Mouse (Mus musculus) right cerebral cortex, postnatal 4 days (tissue): ENCODE results near the gene Vamp1.
"Not testable (repeated sequence)": the region's sequence is repeated elsewhere in the genome, so short reads cannot be mapped to it uniquely, and the experiment has no call there.

ENCODE experiments used
- DNase-seq: peaks from one replicate; pipeline ENCODE4 v3.0.0-alpha.2; 2022

Vamp1 gene

GRCm38 (mm10) chr6:125252711-125253110, 37.4 kb downstream of the Vamp1 start:
- no peak for DNase-seq

DNA sequence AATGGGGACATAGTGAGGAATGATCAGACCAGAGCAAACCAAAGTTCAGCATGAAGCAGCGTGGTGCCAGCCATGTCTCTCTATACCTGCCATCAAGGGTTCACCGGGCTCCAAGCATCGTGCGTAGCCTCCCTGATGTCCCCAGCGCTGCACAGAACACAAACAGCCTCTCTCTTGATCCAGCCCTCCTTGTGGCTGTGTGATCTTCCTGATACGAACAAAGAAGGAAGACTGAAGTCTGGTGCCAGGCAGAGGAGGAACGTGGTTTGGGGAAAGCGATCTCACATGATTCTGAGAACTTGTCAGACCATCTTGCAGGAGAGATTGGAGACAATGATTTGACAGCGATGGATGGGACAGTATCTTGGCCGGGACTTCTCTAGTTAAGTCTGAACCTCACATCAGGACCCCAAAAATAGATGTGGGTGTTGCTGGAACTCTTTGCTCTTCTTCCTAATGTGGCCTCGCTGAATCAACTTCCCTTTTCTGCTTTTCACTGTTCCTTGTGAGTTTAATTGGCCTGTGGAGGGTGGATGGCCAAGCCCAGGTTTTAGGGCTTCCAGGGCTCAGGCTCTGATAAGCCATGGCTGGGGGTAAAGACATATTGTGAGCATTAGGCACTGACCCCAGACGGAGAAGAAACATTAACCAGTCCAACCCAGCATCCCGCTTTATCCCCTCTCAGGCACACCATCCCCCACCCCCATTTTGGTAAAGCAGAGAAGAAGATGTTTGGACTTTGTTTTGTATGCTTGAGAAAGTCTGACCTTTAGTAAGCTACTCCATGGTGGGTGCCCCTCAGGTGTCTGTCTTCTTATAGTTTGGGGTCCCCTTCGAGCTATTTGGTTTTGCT, 38.7 kb downstream of the Vamp1 start:
- DNase-seq: no peak

- no peak for DNase-seq
These were observed 40.2 kb downstream of the Vamp1 start for GRCm38 (mm10) chr6:125255516-125256044.

DNA sequence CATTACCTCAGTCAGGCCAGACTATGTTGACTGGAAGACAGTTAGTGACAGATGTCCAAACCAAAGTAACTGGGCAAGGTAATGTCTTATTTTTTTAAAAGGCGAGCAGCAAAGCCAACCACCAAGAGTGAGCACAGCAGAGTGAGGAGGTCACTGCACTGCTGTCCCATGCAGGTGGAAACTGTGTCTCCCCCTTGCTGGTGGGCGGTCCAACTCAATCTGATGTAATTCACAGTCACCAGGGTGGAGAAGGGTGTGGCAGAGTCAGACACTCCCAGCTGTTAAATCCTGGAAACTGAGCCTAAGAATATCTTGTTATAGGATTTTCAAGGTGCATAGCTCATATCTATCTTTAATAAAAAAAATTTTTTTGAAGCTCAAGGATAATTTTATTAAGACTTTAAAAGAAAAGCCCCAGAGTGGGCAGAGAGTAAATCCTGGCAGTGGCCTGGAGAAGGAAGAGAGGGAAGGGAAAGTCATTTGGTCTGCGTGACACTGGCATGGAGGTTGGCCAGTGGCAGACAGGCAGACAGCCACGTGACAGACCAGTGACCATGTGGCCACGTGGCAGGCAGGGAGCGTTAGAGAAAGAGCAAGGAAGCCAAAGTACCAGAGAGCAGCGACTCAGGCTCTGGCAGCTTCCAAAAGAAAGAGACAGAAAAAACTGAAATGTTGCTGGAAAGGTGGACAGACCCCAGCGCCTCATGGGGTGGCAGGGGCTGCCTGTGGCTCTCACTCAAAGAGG, 41.0 kb downstream of the Vamp1 start:
- no peak for DNase-seq

DNA sequence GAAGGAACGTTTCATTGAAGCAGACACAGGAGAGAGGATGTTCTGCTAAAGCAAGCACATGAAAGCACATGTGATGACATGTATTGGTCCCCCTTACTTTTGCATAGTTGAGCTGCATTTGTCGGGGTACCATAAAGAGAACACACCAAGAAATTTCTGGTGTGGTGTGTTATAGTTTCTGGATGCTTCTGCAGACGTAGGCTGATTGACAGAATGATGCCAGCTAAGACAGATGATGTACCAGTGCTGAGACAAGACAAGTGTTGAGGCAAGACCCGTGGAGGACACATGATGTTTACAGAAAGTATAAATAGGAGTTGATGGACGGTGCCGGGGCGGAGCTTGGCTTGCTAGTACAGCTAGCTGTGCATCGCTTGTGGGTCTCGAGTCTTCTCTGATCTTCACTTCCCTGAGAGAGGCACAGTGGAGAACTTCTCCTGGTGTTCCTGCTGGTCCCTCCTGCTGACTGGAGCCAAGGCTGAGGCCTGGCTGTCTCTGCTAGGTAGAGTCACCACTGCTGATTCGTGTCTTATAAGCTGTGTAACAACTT, 44.7 kb downstream of the Vamp1 start:
- DNase-seq: no peak

DNA sequence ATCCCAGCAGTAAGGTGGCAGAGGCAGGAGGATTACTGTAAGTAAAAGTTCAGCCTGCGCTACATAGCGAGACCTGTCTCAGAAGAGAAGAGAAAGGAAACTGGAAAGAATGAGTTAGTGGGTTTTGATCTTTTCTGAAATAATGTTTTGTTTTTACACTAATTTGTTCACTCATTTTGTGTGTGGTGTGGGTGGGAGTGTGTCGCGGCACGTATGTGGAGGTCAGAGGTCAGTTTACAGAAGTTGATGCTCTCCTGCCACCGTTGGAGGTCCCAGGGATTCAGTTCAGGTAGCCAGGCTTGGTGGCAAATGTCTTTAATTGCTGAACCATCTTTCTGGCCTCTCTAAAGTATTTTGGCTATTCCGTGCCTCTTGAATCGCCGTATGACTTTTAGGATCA, 48.9 kb downstream of the Vamp1 start:
- no peak for DNase-seq

GRCm38 (mm10) chr6:125265239-125265638, 49.9 kb downstream of the Vamp1 start:
- DNase-seq: no peak

DNA sequence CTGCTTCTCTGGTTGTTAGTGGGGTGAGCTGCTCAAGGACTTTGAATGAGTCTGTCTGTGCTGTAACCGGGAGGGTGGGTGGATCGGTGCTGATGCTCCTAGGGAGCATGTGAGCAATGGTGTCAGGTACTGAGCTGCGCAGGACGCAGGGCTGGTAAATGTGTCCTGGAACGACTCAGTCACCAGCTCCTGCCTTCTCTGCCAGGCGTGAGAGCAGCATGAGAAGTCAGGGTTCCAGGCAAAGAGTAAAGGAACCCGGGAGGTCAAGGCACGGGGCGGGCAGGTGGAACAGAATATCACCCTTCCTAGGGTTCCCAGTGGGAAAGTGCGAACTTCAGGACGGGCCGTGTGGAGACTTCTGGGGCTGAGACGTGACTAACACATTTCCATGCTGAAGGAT, 50.7 kb downstream of the Vamp1 start:
- no peak for DNase-seq

DNA sequence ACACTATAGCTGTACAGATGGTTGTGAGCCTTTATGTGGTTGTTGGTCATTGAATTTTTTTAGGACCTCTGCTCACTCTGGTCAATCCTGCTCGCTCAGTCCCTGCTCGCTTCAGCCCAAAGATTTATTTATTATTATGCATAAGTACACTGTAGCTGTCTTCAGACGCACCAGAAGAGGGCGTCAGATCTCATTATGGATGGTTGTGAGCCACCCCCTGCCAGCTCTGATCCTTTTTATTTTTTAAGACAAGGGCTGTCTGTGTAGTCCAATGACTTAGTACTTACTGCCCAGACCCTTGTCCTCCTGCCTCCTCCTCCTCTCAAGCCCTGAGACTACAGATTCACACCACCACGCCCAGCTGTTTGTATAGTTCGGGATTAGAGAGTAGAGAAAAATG, 51.2 kb downstream of the Vamp1 start:
- DNase-seq: not testable (repeated sequence)

DNA sequence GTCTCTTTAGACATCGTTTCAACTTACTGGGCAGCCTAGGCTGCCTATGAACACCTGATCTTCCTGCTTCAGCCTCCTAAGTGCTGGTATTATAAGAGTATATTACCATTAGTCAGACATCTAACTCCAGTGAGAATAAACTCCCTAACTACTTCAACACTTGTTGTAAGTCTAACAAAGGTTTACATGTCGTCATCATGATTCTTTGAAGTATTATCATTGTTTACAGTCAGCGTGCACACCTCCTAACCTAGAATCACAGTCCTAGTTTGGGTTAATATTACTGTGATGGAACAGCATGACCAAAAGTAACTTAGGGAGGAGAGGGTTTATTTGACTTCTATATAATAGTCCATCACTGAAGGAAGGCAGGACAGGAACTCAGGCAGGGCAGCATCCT, 52.1 kb downstream of the Vamp1 start:
- no peak for DNase-seq

GRCm38 (mm10) chr6:125268799-125269198, 53.4 kb downstream of the Vamp1 start:
- DNase-seq: no peak

DNA sequence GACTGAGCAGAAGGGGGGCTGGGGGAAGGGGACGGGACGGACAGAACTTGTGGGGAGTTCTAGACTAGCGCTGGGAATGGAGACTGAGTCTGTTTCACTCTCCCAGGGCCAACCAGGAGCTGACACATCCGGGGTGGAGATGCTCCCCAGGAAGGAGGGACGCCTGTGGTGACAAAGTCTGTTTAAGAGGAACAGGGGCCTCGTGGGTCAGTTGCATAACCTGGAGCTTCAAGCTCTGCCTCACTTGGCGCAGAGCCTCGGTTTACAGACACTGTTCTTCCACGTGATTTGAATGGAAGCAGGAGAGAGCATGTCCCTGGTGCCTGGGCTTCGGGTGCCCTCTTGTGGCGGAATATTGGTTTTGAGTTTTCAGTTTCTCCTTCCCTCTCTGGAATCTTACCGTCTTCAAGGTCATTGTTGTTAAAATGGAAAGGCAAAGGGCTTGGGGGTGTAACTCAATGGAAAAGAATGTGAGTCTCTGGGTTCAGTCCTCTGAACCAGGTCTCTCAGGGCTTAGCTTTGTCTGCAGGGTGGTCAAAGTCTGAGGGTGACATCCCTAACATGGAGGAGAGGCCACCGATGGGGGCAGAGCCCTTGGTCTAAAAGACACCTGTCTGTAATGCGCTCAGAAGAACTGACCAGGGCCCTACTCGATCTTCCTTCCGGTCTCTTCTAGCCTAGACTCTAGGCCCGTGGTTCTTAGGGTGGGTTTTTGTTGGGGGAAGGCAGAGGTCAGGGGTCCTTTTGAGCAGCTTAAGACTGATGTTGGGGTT, 56.3 kb downstream of the Vamp1 start:
- peak; percentile 90 for DNase-seq

- DNase-seq: no peak
These were observed 57.0 kb downstream of the Vamp1 start for GRCm38 (mm10) chr6:125272228-125272785.

GRCm38 (mm10) chr6:125274841-125275563, 59.7 kb downstream of the Vamp1 start:
- DNase-seq: peak; percentile 40

GRCm38 (mm10) chr6:125279729-125280128, 64.4 kb downstream of the Vamp1 start:
- DNase-seq: no peak

- not testable (repeated sequence) for DNase-seq
These were observed 67.4 kb downstream of the Vamp1 start for GRCm38 (mm10) chr6:125282721-125283120.

- DNase-seq: no peak
These were observed 68.9 kb downstream of the Vamp1 start for GRCm38 (mm10) chr6:125284250-125284649.

DNA sequence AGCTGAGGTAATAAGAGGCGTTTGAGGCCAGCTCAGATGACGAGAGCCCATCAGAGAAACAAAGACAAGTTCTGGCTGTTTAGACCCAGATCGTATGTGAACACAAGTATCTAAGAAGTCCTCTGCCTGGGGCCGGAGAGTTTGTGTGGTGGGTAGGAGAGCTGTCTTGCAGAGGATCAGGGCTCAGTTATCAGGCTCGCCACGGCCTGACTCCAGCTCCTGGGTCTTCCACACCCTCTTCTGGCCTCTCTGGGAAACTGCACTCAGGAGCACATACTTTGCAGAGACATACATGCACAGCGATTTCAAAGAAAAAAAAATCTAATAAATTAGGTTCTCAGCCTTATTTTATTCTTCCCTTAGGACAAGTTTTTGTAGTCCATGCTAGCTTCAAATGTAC, 69.4 kb downstream of the Vamp1 start:
- no peak for DNase-seq

- no peak for DNase-seq
These were observed 70.5 kb downstream of the Vamp1 start, which contains the start of gene Tuba3a for GRCm38 (mm10) chr6:125285890-125286289. TSS of gene Tuba3a (minus strand) at chr6:125286042.

DNA sequence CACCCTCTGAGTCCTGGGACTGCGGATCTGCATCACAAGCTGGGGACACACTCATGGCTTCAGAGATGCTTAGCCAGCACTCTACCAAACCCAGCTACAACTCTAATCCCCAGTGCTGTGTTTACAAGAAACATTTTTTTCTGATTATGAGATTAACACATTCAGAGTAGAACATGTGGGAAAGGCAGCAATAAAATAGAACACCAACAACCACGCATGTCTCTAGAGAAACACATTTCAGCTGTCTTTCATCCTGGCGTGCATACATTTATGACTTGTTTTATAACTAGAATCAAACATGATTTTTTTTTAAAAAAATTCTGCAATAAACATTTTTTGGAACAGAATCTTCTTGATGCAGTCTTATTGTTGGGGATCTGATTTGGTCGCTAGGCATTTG, 71.6 kb downstream of the Vamp1 start:
- DNase-seq: no peak

DNA sequence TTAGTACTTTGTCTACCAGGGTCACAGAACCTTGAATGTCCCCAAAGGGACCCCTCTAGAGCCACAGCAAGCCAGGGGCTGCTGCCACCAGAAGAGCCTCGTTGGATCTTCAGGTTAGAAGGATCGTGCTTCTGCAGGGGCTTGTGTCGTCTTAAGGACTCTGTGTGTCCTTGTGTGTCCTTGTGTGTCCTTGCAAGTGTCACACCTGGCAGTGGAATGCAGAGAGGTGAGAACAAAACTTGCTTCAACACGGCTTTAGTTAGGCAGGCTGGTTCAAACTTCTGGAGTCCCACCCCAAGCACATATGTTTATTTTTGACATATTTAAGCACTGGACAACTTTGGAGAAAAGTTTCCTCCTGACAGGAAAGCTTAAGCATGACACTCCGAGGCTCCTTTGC, 73.4 kb downstream of the Vamp1 start:
- no peak for DNase-seq

GRCm38 (mm10) chr6:125291329-125291728, 76.0 kb downstream of the Vamp1 start:
- no peak for DNase-seq
